Mouse (Mus musculus): Measurements from ENCODE around the gene Znhit2.

Znhit2 gene

DNA sequence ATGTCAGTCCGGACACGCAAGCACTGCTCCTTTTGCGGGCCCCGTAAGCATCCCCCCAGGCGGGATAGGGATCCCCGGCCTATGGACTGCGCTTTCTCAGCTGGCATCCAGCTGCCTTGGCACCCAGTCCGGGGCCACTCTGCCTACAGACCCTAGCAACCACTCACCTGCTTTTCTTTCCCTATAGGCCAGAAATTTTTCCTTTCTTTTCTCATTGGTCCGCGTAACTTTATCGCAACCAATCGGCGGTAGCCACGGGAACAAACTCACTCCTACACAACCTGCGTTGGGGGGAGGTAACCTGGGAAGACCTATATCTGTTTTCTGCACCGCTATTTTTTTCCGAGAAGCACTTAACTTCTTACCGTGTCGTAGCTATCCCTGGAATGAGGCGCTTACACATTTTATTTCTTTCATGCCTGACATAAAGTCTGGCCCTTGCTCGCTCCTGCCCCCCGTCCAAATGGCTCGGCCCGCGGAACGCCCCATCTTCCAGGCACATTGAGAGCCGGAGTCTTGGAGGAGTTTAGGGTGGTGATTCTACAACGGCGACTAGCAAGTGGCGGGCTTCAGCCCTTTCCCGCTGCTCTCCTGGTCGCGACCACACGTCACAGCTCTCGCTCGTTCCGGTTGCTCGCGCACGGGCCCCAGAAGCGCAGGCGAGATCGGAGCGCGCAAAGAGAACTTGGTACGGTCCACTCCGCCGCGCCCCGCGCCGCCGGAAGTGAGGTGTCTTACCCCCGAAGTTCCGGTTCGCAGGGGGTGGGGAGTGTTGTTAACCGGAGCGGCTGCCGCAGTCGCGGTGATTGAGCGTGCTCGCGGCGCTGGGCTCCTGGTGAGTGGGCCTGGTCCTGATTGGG, 14.5 kb upstream of the Znhit2 start, which contains the start of gene Syvn1:
Syvn1 (plus strand) TSS at position 283 of the 860 bp plus-strand sequence.
- DNase-seq (ENCODE audit: low read depth, low spot score) = peak; percentile 96

GRCm38 (mm10) chr19:6047154-6047898, 13.7 kb upstream of the Znhit2 start:
- DNase-seq (ENCODE audit: low read depth, low spot score) = no peak

DNA sequence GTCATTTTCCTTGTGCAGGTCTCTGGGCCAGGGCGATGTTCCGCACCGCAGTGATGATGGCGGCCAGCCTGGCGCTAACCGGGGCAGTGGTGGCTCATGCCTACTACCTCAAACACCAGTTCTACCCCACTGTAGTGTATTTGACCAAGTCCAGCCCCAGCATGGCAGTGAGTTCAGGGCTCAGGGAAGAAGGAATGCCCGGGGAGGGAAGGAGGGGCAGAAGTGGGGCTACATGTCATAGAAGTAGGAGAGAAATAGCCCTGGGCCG, 13.2 kb upstream of the Znhit2 start:
- no peak for DNase-seq (ENCODE audit: low read depth, low spot score)

DNA sequence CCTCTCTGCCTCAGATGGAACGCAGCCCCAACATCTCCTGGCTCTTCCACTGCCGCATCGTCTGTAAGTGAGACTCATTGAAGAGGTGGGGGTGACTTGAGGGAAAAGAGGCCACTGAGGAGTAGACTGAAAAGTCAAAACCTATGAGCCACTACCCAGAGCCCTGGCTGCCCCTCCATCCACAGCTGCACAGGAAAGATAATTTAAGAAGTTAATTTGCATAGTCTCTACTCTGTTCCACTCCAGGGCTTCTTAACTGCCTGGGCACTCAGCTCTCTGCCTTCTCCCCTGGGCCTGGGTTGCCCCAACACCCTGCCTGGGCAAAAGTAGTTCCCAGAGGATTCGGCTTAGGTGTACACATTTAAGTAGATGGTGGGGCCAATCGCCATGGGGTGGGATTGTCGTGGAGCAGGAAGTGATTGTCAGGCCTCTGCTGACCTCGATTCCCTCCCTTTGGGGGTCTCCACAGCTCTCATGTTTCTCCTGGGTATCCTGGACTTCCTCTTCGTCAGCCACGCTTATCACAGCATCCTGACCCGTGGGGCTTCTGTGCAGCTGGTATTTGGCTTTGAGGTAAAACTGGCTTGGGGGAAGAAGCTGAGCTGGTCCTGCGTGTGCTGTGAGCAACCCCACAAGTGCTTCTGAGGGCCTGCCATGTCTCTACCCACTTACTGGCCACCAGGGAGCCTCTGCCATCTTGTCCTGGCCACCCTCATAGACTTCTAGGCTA, 12.1 kb upstream of the Znhit2 start:
- DNase-seq (ENCODE audit: low read depth, low spot score) = no peak

- DNase-seq (ENCODE audit: low read depth, low spot score) = no peak
These were observed 8.5 kb upstream of the Znhit2 start for GRCm38 (mm10) chr19:6052516-6052915.

DNA sequence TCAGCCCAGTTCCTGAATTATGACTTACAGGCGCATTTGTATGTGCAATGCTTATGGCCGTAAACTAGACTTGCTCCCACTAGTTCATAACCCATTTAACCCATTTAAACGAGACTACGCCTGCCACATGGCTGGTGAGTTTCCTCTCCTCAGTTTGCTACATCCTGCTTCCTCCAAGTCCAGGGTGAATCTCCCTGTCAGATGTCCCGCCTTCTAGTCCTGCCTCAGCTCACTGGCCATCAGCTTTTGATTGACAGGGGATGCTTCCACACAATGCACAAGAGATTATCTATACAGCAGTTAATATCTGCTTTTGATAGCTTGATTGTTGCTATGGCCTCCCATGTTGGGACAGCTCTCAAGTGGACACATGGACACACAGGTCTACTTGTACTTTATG, 6.7 kb upstream of the Znhit2 start:
- no peak for DNase-seq (ENCODE audit: low read depth, low spot score)

GRCm38 (mm10) chr19:6056696-6057095, 4.3 kb upstream of the Znhit2 start:
- DNase-seq (ENCODE audit: low read depth, low spot score) = no peak

GRCm38 (mm10) chr19:6057313-6058096, 3.5 kb upstream of the Znhit2 start, which contains the start of the genes Mrpl49 and Fau:
Gene Mrpl49, minus strand, starts transcription at chr19:6057785.
Gene Fau, plus strand, starts transcription at chr19:6057844.
- DNase-seq (ENCODE audit: low read depth, low spot score) = peak; percentile 99

DNA sequence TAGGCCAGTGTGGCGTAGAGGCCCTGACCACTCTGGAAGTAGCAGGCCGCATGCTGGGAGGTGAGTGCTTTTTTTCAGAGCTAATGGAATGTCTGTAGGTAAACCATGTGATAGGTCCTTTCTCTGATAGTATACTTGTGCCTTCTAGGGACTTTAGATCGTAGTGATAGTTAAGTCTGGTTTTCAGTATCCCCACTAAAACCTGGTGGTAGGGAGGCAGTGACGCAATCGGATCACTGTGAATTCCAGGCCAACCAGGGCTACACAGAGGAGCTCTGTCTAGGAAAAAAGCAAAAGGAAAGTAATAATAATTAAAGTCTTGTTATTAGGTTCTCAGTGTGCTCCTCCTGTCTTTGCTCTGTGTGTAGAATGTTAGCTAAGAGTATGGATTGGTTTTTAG, 2.5 kb upstream of the Znhit2 start:
- DNase-seq (ENCODE audit: low read depth, low spot score) = no peak

DNA sequence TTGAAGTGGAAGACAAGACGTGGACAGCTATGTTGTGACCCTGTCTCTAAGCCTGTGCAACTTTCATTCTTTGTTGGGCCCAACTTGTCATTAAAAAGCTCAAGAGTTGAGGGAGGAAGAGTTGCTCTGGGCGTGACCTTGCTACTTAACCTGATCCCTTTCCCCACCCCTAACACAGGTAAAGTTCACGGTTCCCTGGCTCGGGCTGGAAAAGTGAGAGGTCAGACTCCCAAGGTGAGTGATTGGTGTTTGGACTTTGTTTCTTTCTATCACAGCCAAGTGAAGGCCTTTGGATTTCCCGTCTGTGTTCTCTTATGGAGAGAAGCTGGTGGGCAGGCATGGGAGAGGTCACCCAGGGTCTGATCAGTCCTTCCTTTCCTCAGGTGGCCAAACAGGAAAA, 2.0 kb upstream of the Znhit2 start:
- no peak for DNase-seq (ENCODE audit: low read depth, low spot score)

GRCm38 (mm10) chr19:6061641-6062302, 780 bp downstream of the Znhit2 start:
- DNase-seq (ENCODE audit: low read depth, low spot score) = peak; percentile 78

DNA sequence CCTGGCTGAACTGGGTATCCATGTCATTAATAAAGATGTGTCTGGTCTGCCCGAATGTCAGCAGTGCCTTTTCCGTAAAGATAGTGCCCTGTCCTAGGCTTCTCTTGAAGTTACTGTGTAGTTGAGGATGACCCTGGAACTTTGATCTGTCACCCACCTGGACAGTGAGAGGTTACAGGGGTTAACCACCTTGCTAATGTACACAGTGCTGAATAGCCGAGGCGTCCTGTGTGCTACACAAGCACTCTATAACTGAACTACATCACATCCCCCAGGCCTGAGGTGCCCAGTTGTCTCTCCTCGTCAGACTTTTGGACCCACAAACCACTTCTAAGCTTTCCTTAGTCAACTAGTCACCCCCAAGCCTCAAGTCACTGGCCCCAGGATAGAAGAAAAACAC, 1.4 kb downstream of the Znhit2 start:
- no peak for DNase-seq (ENCODE audit: low read depth, low spot score)

GRCm38 (mm10) chr19:6063081-6063480, 2.1 kb downstream of the Znhit2 start:
- no peak for DNase-seq (ENCODE audit: low read depth, low spot score)

DNA sequence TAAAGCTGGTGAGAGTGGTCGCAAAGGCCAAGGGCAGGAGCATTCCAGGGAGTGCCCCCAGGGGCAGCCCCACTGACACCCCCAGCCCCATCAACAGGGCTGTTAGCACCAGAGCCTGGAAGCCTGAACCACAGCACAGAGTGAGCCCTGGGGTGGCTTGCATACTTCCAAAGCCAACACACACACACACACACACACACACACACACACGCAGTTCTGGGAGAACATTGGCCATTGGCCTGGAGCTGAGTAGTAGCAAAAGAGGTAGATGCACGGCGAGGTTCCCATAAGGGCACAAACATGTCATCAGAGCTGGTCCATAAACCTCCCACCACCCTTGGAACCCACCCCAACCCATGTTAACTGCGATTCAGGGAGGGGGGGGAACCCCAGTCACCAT, 5.6 kb downstream of the Znhit2 start:
- no peak for DNase-seq (ENCODE audit: low read depth, low spot score)

- DNase-seq (ENCODE audit: low read depth, low spot score) = peak; percentile 88
These were observed 6.2 kb downstream of the Znhit2 start for GRCm38 (mm10) chr19:6067011-6067723.

- peak; percentile 93 for DNase-seq (ENCODE audit: low read depth, low spot score)
These were observed 6.9 kb downstream of the Znhit2 start, which contains the start of gene Tm7sf2 for GRCm38 (mm10) chr19:6067724-6068415. Gene Tm7sf2, minus strand, starts transcription at chr19:6068373.

- DNase-seq (ENCODE audit: low read depth, low spot score) = no peak
These were observed 8.0 kb downstream of the Znhit2 start for GRCm38 (mm10) chr19:6068951-6069350.

- no peak for DNase-seq (ENCODE audit: low read depth, low spot score)
These were observed 8.9 kb downstream of the Znhit2 start for GRCm38 (mm10) chr19:6069851-6070250.

DNA sequence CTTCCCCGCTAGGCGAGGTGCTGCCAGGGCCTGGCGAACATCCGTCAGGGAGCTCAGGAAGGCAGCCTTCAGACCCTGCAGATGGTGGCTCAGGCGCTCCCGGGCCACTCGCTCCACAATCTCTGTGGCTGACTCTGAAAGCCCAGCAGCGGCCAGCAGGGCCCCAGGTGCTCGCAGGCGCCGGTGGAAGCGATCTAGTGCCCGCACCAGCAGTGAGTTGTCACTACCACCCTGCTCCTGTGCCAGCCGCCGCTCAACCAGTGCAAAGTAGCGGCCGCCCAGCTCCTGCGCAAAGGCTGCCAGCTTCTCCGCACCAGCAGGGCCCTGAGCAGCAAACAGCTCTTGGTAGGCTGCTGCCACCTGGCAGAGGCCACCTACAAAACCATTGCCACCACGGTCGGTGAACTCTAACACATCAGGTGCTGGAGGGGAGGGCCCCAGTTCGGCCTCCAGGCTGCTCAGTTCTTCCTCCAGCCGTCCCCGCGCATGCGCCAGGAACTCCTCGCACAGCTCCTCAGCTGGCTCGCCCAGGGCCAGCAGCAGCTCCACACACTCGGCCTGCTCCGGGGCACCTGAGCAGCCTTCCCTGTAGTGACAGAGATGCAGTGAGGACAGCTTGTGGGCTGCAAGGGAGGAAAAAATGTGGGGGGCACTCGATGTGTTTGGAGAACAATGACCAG, 9.7 kb downstream of the Znhit2 start:
- peak; percentile 56 for DNase-seq (ENCODE audit: low read depth, low spot score)

Measured in CD4-positive helper T cell, adult 2 months (primary cell).